Mouse (Mus musculus) cerebellum, adult 9-10 months (tissue): Measurements from ENCODE around the gene Ctrl.
"Not testable (repeated sequence)": the region's sequence is repeated elsewhere in the genome, so short reads cannot be mapped to it uniquely, and the experiment has no call there.

Experiments
- DNase-seq: peaks from one replicate; pipeline ENCODE4 v3.0.0; 2022

The Ctrl gene

DNA sequence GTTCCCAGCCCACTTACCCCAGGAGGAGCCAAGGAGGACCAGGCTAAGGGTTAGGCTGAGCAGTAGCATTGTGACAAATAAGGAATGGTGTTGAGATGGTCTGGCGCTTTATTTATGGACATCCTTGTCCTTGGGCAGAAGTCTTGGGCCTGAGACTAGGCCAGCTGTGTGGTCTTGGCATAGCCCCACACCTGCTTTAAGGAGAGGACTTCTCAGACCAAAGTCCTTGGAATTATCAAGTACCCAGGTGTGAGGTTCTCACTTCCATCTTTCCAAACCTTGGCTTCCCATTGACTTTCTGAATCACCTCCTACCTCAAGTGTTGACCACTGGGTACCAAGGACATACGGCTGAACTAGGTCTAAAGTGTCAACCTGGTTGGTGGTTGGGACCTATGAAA lies at the start of gene Ctrl:
Gene Ctrl (minus strand): TSS at position 101 of the 400 bp plus-strand sequence.
- no peak for DNase-seq

DNA sequence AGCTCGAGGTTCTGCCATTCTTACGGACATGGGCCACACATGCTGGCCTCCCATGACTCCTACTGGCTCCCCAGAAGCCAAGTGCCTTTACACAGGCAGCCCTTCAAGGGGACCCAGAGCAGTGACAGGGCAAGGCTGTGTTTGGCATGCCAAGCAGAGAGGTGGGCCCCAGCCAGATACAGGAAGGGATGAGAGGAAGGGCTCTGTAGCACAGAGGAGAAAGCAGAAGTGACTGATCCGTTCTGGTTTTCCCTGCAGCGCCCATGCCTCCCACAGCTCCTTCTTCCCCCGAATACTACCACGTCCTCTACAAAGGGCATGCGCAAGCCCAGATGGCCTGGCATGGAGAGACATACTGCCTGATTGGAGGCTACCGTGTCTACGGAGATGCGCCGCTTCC lies 49.7 kb upstream of the Ctrl start:
- DNase-seq = not testable (repeated sequence)

DNA sequence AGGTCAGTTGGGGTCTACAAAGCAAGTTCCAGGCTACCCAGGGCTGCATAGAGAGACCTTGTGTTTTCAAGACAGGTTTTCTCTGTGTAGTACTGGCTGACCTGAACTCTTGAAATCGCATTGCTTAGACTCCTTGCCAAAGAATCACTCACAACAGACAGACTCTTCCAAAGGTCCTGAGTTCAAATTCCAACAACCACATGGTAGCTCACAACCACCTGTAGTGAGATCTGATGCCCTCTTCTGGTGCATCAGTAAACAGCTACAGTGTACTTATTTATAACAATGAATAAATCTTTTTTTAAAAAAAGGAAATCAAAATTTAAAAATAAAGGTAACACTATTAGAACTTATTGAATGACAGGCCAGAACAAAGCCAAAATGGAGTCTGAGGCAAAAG lies 47.5 kb upstream of the Ctrl start:
- DNase-seq = no peak

DNA sequence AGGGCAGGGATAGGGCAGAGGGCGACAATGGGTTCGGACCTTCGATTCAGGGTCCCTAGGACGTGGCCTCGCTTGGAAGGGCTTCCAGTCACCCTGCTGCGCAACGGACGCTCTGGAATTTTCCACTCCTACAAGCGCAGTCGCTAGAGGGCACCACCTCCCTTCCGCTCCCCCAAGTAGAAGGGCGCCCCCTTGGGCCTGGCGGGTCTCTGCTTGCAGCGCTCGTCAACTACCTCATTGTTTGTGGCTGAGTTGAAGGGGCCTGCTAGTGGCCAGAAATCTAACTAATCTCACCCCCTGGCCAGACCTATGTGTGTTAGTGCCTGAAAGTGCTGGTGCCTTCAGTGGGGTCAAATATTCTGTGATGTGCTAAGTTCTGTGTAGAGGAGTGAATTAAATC lies 45.7 kb upstream of the Ctrl start, which contains the start of gene Dpep3:
Gene Dpep3 (minus strand): TSS at position 105 of the 400 bp plus-strand sequence.
- no peak for DNase-seq

DNA sequence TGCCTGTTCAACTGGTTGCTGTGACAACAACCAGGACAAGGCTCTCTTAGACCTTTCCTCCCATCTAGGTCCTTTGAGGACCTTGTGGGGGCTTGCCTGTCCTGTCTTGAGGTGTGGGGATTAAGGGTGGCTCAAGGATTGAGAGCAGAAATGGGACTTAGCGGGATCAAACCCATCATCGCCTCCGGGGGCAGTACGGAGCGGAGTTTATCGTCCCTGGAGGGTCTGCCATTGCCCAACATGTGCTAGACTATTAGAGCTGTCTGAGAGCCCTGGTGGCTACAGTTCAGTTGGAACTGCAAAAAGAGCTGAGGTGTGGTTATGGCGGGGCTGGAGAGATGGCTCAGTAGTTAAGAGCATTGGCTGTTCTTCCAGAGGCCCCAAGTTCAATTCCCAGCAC lies 41.7 kb upstream of the Ctrl start:
- no peak for DNase-seq

DNA sequence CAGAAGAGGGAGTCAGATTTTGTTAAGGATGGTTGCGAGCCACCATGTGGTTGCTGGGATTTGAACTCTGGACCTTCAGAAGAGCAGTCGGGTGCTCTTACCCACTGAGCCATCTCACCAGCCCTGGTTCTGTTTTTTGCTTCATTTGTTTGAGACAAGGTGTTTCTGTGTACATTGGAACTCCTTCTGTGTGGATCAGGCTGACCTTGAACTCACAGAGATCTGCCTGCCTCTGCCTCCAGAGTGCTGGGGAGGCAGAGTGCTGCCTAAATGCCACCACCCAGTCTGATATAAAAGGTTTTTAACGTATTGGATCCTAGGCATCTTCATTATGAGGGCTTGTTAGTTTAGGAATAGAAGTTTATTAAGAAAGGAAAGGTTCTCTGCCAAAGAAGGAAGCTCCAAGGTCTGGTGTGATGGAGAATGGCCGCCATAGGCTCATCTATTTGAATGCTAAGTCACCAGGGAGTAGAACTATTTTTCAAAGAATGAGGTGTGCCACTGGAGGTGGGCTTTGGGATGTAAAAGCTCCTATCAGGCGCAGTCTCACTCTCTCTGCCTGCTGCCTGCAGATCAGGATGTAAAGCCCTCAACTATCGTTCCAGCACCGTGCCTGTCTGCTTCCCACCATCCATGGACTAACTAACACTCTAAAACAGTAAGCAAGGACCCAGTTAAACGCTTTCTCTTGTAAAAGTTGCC lies 37.5 kb upstream of the Ctrl start:
- DNase-seq = no peak

DNA sequence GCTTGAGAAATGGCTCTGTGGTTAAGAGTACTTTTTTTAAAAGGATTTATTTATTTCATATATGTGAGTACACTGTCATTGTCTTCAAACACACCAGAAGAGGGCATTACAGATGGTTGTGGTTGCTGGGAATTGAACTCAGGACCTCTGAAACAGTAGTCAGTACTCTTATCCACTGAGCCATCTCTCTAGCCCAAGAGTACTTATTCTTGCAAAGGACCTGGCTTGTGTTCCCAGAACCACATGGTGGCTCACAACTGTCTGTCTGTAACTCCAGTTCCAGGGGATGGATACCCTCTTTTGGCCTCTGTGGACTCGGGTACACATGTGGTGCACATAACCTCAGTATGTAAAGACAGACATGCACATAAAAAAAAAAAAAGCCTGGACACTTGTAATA lies 35.7 kb upstream of the Ctrl start:
- DNase-seq = no peak

DNA sequence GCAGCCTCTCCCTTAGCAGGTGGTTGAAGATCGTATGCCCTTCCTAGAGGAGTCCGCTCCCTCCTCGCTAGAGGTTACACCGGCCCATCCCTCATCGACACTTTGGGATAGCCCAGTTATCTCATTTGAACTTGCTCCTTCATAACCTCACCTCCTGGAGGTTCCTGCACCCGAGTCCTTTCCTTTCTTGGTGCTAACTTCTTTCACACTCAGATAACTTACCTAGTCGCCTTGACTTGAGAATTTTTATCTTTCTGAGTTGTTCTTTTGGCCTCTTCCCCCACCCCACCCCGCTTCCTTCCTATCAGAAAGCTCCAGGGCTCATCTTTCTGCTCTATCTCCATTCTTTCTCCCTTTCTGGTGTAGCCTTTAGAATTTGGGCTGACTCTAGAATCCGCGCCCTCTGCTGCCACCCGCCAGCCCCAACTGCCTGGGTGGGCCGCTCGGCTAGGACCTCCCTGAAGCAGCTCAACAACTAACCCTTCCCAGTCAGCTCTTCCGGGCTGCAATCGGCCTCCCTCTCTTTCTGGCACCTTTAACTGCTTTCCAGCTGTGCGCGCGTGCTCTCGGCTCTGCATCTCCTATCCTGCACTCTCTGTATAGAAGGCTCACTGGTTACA lies 33.1 kb upstream of the Ctrl start:
- DNase-seq = no peak

DNA sequence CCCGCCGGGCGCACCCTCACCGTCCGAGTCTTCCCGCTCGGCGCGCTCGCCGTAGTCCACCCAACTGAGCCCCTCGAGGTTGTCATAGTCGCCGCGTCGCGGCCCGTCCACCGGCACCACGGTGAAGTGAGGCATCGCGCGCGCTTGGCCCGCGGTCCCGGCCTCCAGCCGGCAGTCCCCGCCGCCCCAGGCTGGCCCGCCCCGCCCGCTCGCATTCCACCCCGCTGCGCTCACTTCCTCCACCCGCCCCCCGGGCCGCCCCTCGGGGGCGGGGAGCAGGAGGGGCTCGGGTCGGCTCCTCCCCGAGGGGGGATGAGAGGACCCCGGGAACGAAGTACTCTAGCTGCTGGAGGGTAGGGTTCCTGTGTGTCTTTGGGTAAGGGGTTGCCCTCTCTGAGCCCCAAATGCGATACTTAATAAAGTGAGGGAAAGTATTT lies 32.3 kb upstream of the Ctrl start, which contains the start of gene Slc12a4:
Gene Slc12a4 (minus strand): TSS at position 193 of the 437 bp plus-strand sequence.
- no peak for DNase-seq

DNA sequence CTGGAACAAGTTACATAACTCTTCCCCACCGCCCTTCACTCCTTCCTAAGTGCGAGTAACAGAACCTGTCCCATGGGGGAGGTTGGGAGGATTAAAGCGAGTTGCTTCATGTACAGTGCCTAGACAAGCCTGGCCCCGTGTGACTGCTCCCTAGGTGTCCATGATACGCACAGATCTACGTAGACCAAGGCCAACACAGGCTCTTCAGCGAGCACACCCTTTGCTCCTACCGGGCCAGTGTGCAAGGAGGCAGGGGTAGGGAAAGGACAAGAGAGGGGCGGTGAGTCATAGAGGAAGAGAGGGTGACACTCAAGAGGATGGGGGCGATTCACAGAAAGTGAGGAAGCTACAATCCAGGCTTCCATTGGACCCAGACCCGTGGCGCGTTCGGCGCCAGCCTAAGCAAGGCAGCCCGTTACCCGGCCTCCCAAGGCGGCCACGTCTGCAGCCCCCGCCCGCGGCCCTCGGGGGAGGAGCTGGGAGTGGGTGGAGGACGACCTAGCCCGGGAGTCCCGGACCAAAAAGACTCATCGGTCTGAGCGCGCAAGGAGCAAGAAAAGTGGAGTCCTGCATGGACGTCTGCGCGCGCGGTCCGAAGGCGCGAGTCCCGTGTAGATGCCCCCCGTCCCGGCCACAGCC lies 31.7 kb upstream of the Ctrl start:
- no peak for DNase-seq

DNA sequence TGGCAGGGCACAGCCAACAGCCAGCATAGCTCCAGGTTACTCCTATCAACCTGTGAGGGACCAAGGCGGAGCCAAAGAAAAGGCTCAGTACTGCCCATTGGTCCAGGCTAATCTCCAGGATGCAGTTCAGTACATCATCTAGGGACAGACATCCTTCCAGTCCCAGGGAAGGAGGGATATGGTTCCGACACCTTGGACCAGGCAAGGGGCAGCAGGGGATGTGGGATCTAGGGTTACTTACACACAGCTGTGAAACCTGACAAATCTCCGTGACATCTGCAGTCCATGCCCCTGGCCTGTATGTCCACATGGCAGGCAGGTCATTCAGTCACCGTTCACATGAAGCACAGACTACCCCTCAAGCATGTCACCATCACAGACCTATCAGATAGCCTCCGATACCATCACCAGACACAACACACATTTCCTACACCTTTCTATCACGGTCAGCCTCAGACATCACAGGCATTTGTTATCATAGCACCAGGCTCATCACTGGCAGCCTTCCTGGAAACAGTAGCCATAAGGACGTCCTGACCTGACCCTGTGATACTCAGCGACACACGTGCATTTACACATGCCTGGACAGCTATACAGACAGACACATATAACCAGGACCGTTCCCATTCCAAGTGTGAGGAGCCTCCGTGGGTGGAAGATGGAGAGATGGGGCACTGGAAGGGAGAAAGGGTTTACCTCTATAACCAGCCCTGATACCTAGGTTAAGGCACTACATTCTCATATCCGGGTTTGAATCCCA lies 31.0 kb upstream of the Ctrl start:
- no peak for DNase-seq

DNA sequence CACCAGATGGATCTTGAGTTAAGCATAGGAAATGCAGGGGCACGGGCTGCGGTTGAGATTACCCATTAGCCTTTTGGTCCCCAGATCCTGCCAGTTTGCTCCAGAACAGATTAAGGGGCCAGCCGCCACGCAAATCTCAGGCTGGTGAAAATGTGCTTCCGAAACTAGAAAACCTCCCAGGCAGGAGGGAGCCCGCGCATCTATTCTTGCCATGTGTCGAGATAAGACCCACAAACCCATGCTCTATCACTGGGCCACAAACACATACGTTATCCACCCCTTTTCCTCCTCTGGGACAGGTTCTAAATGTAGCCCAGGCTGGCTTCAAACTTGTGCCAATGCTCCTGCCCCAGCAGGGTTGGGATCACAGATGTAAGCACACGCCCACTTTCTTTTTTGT lies 27.9 kb upstream of the Ctrl start:
- no peak for DNase-seq

DNA sequence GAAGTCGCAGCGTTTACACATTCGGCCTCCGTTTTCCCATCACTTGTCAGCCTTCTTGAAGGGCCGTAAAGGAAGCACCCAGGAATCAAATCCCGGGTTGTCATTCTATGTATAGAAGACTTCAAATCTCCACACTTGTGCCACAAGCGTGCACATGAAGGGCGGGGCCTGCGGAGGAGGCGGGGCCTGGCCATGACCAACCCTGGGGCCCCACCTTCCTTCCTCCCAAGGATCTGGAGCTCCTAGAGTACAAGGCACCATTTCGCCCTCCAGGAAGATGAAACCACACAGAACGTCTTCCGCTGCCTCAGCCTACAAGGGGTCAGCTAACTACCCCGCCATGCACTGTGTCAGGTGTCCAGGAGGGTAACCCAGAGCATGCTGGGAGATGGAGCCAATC lies 27.4 kb upstream of the Ctrl start:
- no peak for DNase-seq

DNA sequence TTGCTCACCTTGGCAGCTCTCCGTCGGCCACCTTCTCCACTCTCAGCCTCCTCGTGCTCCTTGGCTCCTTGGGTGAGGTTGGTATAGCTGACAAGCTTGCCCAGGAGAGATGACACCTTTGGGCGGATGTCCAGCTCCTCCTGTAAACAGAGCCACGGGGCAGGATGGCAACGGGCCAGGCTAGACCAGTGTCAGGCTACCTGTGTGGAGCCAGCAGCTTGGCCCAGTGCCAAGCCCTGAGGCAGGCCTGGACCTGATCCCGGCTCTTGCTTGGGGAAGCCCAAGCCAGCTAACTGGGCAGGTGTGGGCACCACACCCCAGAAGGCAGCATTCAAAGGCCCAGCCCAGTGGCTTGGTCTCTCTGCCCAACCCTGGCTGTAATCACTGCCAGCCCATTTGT lies 25.7 kb upstream of the Ctrl start:
- peak; percentile 82 for DNase-seq

DNA sequence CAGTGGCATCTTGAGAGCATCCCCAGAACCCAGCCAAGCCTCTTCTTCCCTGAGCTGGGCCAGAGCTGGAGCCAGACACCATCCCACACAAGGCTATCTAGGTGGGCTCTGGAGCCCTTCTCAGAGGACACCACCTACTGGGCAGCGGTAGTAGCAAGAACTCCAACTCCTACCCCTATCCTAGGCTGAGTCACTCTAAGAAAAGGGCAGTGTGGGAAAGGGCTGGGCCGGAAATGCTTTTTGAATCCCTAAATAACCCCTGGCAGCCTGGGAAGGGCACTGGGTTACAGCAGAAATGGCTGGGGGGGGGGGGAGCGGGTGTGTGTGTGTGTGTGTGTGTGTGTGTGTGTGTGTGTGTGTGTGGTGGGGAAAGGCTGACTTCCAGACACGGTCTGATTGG lies 24.2 kb upstream of the Ctrl start:
- no peak for DNase-seq

DNA sequence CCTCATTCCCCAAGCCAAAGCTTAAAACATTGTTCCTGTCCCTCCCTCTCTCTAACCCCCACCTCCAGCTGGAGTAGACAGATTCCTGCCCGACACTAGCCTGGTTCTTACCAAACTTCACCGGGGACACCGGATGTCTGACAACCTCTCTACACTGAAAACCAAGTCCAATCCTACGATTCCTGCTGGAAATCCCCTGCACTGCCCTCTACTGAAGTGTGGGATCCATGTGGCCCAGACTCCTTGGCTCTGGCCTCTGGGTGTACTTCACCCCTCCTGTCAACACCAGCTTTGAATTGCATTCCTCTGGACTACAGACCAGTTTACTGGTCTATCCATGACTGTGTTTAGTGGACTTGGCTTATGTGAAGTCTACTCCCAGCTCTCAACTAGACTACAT lies 22.9 kb upstream of the Ctrl start:
- no peak for DNase-seq

DNA sequence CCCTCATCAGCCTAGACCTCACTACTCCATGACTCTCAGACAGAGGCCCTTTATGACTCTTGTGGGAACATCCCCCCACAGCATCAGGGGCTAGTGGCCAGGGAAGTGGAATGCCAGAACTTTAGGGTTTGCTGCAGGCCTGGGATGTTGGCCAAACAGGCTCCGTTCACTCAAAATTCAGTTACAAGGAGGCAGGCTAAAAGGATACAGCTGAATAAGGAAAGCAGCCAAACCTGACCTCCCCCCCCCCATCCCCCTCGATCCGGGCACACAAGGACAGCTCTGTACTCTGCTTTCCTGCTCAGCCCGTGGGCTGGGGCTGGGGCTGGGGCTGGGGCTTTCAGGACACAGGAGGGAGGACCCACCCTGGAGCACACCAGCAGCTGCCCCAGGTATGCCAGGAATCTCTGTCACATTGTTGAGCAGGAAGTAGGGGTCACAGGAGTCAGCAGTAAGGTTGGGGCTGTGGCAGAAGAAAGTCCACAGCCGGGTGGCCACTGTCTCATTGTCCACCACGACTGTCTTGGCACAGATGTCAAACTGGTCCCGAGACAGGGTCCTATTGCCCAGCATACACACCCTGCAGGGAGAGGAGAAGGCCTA lies 17.5 kb upstream of the Ctrl start:
- no peak for DNase-seq

DNA sequence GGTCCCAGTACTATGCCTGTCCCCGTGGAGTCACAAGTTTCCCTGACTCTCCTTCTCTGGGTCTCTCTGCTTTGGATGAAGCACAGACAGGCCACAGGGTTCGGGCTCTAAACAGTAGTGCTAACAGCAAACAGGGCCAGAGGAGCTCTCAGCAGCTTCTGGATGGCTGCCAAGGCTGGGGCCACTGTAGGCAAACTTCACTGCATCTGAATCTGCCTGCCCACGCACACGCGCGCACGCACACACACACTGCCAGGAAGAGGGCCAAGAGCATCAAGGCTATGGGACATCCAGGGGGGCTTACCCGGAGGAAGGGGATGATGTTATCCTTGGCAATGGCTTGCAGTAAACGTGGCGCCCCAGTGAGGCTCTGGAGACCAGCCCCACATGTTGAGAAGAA lies 15.7 kb upstream of the Ctrl start:
- DNase-seq = no peak

DNA sequence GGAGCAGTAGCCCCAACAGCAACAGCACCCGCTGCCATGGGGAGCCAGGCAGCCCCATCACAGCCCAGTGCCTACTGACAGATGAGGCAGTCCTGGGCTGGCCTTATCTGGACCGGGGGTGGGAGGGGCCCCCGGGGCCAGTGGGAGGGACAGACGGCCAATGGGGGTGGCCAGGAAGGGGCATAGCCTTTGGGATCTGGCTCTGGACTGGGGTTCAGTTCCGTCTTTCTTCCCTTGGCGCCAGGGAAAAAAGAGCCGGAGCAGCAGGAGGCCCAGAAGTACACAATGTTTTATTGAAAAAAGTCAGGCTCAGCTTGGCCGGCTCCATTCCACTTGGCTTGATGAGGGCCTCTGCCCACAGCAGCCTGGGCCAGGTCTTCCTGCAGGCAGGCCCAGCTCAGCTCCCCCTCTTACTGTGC lies 9.7 kb upstream of the Ctrl start, which contains the start of gene Lcat:
Gene Lcat (minus strand): TSS at position 62 of the 419 bp plus-strand sequence.
- no peak for DNase-seq

DNA sequence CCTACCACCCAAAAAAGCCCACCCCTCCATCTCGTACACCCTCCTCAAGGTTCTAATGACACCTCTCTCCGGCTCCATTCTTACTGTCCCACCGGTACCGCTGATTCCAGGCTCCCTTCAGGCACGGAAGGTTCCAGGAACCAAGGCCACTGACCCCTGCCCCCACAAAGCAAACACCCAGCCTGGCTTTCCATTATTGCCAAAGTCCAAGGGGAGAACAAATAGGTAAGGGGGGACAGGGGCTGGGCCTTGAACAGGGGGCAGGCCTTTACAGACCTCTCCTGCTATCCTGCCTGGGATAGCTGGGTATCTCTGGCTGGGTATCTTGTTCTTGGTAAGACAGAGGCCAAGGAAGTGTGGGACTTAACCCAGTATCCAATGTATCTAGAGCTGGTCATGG lies 8.9 kb upstream of the Ctrl start:
- no peak for DNase-seq

DNA sequence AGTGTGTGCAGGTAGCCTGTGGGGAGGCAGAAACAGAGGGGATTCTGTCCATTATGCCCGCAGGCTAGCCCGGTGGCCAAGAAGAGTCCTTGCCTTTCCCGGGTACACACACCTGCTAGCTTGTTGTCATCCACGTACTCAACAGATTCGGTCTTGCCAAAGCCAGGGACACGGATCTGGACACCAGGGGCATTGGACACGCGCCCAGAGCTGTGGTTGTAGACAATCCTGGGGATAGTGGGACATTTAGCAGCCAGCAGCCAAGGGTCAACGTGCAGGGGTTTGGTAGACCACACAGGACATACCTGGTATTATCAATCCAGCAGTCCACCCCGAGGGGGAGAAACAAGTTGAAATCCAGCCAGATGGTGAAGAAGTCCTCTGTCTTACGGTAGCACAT lies 8.4 kb upstream of the Ctrl start:
- no peak for DNase-seq

DNA sequence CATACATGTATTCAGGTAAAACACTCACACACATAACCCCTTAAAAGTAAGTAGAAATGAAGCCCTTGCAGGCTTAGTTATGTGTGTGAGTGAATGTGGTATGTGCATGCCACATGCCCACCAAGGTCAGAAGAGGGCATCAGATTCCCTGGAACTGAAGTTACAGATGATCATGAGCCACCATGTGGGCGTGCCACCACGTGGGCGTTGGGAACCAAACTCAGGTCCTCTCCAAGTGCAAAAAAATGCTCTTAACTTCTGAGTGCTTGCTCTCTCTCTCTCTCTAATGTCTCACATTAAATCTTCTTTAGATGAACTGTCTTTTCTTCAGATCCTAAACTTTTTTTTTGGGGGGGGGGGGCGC lies 4.6 kb upstream of the Ctrl start, which contains the start of gene Psmb10:
Gene Psmb10 (minus strand): TSS at position 139 of the 364 bp plus-strand sequence.
- peak; percentile 42 for DNase-seq
